Mouse (Mus musculus): ENCODE data around the gene Gm3045. TPM values are rescaled to one million over a fixed set of nuclear protein-coding genes. Genes with fewer than 3 reads are reported as not detected.
A peak's percentile ranks its signal among the peaks of the same experiment; 100 is the strongest.

Gm3045 gene
- polyA plus RNA-seq (2012; rRNA removed) = 27.1 and 27.9 TPM in 2 replicates

GRCm38 (mm10) chr13:56426365-56426764 is at the start of gene Gm3045:
Gene Gm3045, plus strand, starts transcription at chr13:56426594.
- H3K4me1 ChIP-seq (ENCODE audit: control insufficient read depth, insufficient read depth, low read length) = peaks cover 4% of the 10 kb centered on the region
- H3K4me3 ChIP-seq (ENCODE audit: control insufficient read depth, low read depth, low read length) = peak within 1 kb of the TSS; percentile 80
- TF ChIP-seq POLR2A (IDR thresholded peaks at IDR 0.05; ENCODE audit: control insufficient read depth, low read depth, low read length) (peak; percentile 91; the same call in 1 of the 2 replicates), CTCF (IDR thresholded peaks at IDR 0.05; ENCODE audit: control insufficient read depth, insufficient read depth, insufficient replicate concordance, low read depth, low read length) (no peak)
- H3K27me3 ChIP-seq (ENCODE audit: control insufficient read depth, insufficient read depth, low read length) = no peaks in the 10 kb centered on the region
- H3K27ac ChIP-seq (ENCODE audit: control insufficient read depth, insufficient read depth, low read depth, low read length) = peak within 1 kb of the TSS; percentile 35; the same call in 1 of the 2 replicates
- H3K36me3 ChIP-seq (ENCODE audit: control insufficient read depth, insufficient read depth, low read length) = no peaks in the 10 kb centered on the region

DNA sequence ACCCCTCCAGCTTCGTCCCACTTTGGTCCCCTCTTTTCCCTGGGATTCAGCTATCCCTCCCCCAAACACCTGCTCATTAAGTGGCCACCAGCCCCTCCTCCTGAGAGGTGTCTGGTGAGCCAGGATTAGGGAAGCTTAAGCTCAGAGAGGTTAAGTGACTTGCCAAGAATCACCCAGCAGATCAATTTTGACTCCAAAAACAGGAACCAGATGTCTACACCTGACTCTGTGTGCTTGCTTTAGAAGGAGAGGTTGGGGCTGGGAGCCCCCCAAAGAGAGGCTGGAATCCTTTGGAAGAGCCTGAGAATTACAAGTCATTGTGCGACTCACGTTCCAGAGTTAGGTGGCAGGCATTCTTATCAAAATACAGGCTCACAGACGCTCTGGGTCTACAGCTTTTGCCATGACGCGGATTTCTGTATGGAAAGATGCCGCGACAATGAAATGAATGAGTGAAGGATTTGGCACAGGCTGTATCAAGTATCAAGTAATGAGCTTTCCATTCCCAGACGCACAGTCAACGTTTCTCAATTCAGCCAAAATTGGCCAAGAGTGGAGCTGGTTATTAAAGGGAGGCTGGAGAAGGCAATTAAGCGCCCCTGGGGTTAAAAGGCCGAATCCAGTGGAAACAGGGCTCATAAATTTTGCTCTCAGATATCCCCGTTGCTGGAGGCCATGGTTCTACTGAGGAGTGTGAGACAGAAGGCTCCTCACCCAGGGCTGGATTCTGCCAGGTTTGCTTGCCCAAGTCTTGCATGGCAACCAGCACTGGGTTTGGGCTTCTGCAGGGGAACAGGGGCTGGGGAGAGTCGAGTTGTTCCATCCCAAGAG is 45.3 kb upstream of the Gm3045 start:
- Histone ChIP-seq H3K36me3 (ENCODE audit: control insufficient read depth, insufficient read depth, low read length) (no peaks in the 10 kb centered on the region), H3K4me1 (ENCODE audit: control insufficient read depth, insufficient read depth, low read length) (no peaks in the 10 kb centered on the region), H3K27me3 (ENCODE audit: control insufficient read depth, insufficient read depth, low read length) (no peaks in the 10 kb centered on the region), H3K4me3 (ENCODE audit: control insufficient read depth, low read depth, low read length) (no peak overlapping the region), H3K27ac (ENCODE audit: control insufficient read depth, insufficient read depth, low read depth, low read length) (no peak overlapping the region)
- TF ChIP-seq POLR2A (IDR thresholded peaks at IDR 0.05; ENCODE audit: control insufficient read depth, low read depth, low read length) (no peak), CTCF (IDR thresholded peaks at IDR 0.05; ENCODE audit: control insufficient read depth, insufficient read depth, insufficient replicate concordance, low read depth, low read length) (no peak)

DNA sequence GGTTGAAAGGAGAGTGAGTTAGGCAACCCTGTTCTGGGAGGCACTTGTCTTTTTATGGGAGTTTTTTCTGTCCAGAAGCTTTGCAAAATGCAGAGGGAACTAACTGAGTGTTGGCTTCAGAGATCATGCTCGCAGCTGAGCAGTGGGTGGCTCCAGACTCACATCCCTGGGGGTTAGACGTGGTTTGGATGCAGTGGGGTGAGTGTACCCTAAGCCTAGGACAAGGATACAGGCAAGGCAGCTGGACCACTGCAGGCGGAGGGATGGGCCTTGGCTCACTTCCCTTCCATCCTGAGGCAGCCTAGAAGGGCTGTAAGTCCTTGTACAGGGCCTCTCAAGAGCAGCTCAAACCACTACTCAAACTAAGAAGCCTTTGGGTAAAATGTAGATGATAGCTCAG is 43.0 kb upstream of the Gm3045 start:
- H3K36me3 ChIP-seq (ENCODE audit: control insufficient read depth, insufficient read depth, low read length) = no peaks in the 10 kb centered on the region
- TF ChIP-seq POLR2A (IDR thresholded peaks at IDR 0.05; ENCODE audit: control insufficient read depth, low read depth, low read length) = no peak
- no peaks in the 10 kb centered on the region for H3K27me3 ChIP-seq (ENCODE audit: control insufficient read depth, insufficient read depth, low read length)
- no peaks in the 10 kb centered on the region for H3K4me1 ChIP-seq (ENCODE audit: control insufficient read depth, insufficient read depth, low read length)
- no peak overlapping the region for H3K27ac ChIP-seq (ENCODE audit: control insufficient read depth, insufficient read depth, low read depth, low read length)
- no peak overlapping the region for H3K4me3 ChIP-seq (ENCODE audit: control insufficient read depth, low read depth, low read length)

GRCm38 (mm10) chr13:56386411-56386810 is 40.0 kb upstream of the Gm3045 start:
- Histone ChIP-seq H3K36me3 (ENCODE audit: control insufficient read depth, insufficient read depth, low read length) (no peaks in the 10 kb centered on the region), H3K4me3 (ENCODE audit: control insufficient read depth, low read depth, low read length) (no peak overlapping the region), H3K4me1 (ENCODE audit: control insufficient read depth, insufficient read depth, low read length) (no peaks in the 10 kb centered on the region), H3K27me3 (ENCODE audit: control insufficient read depth, insufficient read depth, low read length) (no peaks in the 10 kb centered on the region), H3K27ac (ENCODE audit: control insufficient read depth, insufficient read depth, low read depth, low read length) (no peak overlapping the region)
- TF ChIP-seq POLR2A (IDR thresholded peaks at IDR 0.05; ENCODE audit: control insufficient read depth, low read depth, low read length) (no peak), CTCF (IDR thresholded peaks at IDR 0.05; ENCODE audit: control insufficient read depth, insufficient read depth, insufficient replicate concordance, low read depth, low read length) (no peak)

DNA sequence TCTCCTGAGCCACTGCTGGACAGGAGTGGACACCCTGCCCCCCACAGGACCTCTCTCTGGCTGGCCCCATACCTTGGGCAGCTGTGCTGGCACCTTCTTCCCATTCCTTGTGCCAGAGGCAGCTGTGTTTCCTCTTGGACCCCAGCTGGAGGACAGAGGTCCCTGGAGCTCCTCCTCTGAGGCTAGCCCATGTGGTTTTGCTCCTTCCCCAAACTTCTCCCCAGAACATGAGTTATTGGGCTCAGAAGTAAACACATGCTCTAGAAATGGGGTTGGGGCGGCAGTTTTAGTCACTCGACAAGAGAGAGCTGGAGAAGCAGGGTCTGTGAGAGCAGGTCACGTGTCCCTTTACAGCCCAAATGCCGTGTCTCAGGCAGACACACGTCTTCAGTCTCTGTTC is 39.0 kb upstream of the Gm3045 start:
- Histone ChIP-seq H3K27ac (ENCODE audit: control insufficient read depth, insufficient read depth, low read depth, low read length) (no peak overlapping the region), H3K4me3 (ENCODE audit: control insufficient read depth, low read depth, low read length) (no peak overlapping the region), H3K27me3 (ENCODE audit: control insufficient read depth, insufficient read depth, low read length) (no peaks in the 10 kb centered on the region), H3K36me3 (ENCODE audit: control insufficient read depth, insufficient read depth, low read length) (no peaks in the 10 kb centered on the region), H3K4me1 (ENCODE audit: control insufficient read depth, insufficient read depth, low read length) (no peaks in the 10 kb centered on the region)
- TF ChIP-seq POLR2A (IDR thresholded peaks at IDR 0.05; ENCODE audit: control insufficient read depth, low read depth, low read length) = no peak
- TF ChIP-seq CTCF (IDR thresholded peaks at IDR 0.05; ENCODE audit: control insufficient read depth, insufficient read depth, insufficient replicate concordance, low read depth, low read length) = no peak

- Histone ChIP-seq H3K36me3 (ENCODE audit: control insufficient read depth, insufficient read depth, low read length) (no peaks in the 10 kb centered on the region), H3K4me1 (ENCODE audit: control insufficient read depth, insufficient read depth, low read length) (no peaks in the 10 kb centered on the region), H3K4me3 (ENCODE audit: control insufficient read depth, low read depth, low read length) (no peak overlapping the region), H3K27ac (ENCODE audit: control insufficient read depth, insufficient read depth, low read depth, low read length) (no peak overlapping the region), H3K27me3 (ENCODE audit: control insufficient read depth, insufficient read depth, low read length) (no peaks in the 10 kb centered on the region)
- TF ChIP-seq POLR2A (IDR thresholded peaks at IDR 0.05; ENCODE audit: control insufficient read depth, low read depth, low read length) = no peak
- no peak for TF ChIP-seq CTCF (IDR thresholded peaks at IDR 0.05; ENCODE audit: control insufficient read depth, insufficient read depth, insufficient replicate concordance, low read depth, low read length)
Observed at GRCm38 (mm10) chr13:56388042-56388441, 38.4 kb upstream of the Gm3045 start.

- H3K4me3 ChIP-seq (ENCODE audit: control insufficient read depth, low read depth, low read length) = no peak overlapping the region
- no peak overlapping the region for H3K27ac ChIP-seq (ENCODE audit: control insufficient read depth, insufficient read depth, low read depth, low read length)
- no peaks in the 10 kb centered on the region for H3K27me3 ChIP-seq (ENCODE audit: control insufficient read depth, insufficient read depth, low read length)
- no peaks in the 10 kb centered on the region for H3K4me1 ChIP-seq (ENCODE audit: control insufficient read depth, insufficient read depth, low read length)
- H3K36me3 ChIP-seq (ENCODE audit: control insufficient read depth, insufficient read depth, low read length) = no peaks in the 10 kb centered on the region
- no peak for TF ChIP-seq POLR2A (IDR thresholded peaks at IDR 0.05; ENCODE audit: control insufficient read depth, low read depth, low read length)
- TF ChIP-seq CTCF (IDR thresholded peaks at IDR 0.05; ENCODE audit: control insufficient read depth, insufficient read depth, insufficient replicate concordance, low read depth, low read length) = no peak
Observed at GRCm38 (mm10) chr13:56397572-56397971, 28.8 kb upstream of the Gm3045 start.
